Mouse (Mus musculus) brain, embryonic 18.5 days (tissue): ENCODE results near the gene Myef2.
A peak's percentile ranks its signal among the peaks of the same experiment; 100 is the strongest.
"Not testable (repeated sequence)": the region's sequence is repeated elsewhere in the genome, so short reads cannot be mapped to it uniquely, and the experiment has no call there.

ENCODE experiments used
- DNase-seq: peaks from one replicate; pipeline ENCODE4 v3.0.0-alpha.2; 2012; ENCODE audit warnings: low read depth, low spot score

The Myef2 gene

GRCm38 (mm10) chr2:125123477-125123852 is at the start of gene Myef2:
Gene Myef2, minus strand, starts transcription at chr2:125123661.
- DNase-seq = peak; percentile 71

GRCm38 (mm10) chr2:125162012-125162470 is 38.6 kb upstream of the Myef2 start:
- DNase-seq = no peak

GRCm38 (mm10) chr2:125155504-125155903 is 32.0 kb upstream of the Myef2 start:
- DNase-seq = no peak

- no peak for DNase-seq
Observed at GRCm38 (mm10) chr2:125154294-125154693, 30.8 kb upstream of the Myef2 start.

GRCm38 (mm10) chr2:125152388-125152787 is 28.9 kb upstream of the Myef2 start, which contains the start of gene Slc12a1:
Gene Slc12a1, plus strand, starts transcription at chr2:125152505.
- DNase-seq = no peak

- peak; percentile 14 for DNase-seq
Observed at GRCm38 (mm10) chr2:125142336-125142735, 18.9 kb upstream of the Myef2 start.

GRCm38 (mm10) chr2:125136846-125137245 is 13.4 kb upstream of the Myef2 start:
- no peak for DNase-seq

GRCm38 (mm10) chr2:125135903-125136811 is 12.7 kb upstream of the Myef2 start, which contains the start of gene Ctxn2:
Gene Ctxn2, plus strand, starts transcription at chr2:125136692.
- peak; percentile 39 for DNase-seq

GRCm38 (mm10) chr2:125134113-125134512 is 10.7 kb upstream of the Myef2 start:
- DNase-seq = no peak

GRCm38 (mm10) chr2:125126792-125127191 is 3.3 kb upstream of the Myef2 start:
- DNase-seq = no peak

- no peak for DNase-seq
Observed at GRCm38 (mm10) chr2:125125824-125126223, 2.4 kb upstream of the Myef2 start.

- DNase-seq = peak; percentile 36
Observed at GRCm38 (mm10) chr2:125122624-125123476, 611 bp downstream of the Myef2 start.

GRCm38 (mm10) chr2:125122288-125122623 is 1.2 kb downstream of the Myef2 start:
- peak; percentile 28 for DNase-seq

- DNase-seq = no peak
Observed at GRCm38 (mm10) chr2:125119381-125120110, 3.9 kb downstream of the Myef2 start.

GRCm38 (mm10) chr2:125106536-125106935 is 16.9 kb downstream of the Myef2 start:
- not testable (repeated sequence) for DNase-seq

- not testable (repeated sequence) for DNase-seq
Observed at GRCm38 (mm10) chr2:125104491-125104890, 19.0 kb downstream of the Myef2 start.

GRCm38 (mm10) chr2:125092123-125092522 is 31.3 kb downstream of the Myef2 start:
- not testable (repeated sequence) for DNase-seq

GRCm38 (mm10) chr2:125088757-125089156 is 34.7 kb downstream of the Myef2 start:
- DNase-seq = no peak

GRCm38 (mm10) chr2:125083879-125084278 is 39.6 kb downstream of the Myef2 start:
- no peak for DNase-seq

GRCm38 (mm10) chr2:125073056-125073780 is 50.2 kb downstream of the Myef2 start:
- no peak for DNase-seq

GRCm38 (mm10) chr2:125068696-125069095 is 54.8 kb downstream of the Myef2 start:
- no peak for DNase-seq
